Mouse (Mus musculus) neural tube, embryonic 10.5 days (tissue): Measurements from ENCODE around the gene Cdc42bpb.

ENCODE experiments used
- DNase-seq: peaks from one replicate; pipeline ENCODE4 v3.0.0-alpha.2; 2017; ENCODE audit warnings: low spot score; ENCODE audit errors: extremely low spot score

The Cdc42bpb gene

DNA sequence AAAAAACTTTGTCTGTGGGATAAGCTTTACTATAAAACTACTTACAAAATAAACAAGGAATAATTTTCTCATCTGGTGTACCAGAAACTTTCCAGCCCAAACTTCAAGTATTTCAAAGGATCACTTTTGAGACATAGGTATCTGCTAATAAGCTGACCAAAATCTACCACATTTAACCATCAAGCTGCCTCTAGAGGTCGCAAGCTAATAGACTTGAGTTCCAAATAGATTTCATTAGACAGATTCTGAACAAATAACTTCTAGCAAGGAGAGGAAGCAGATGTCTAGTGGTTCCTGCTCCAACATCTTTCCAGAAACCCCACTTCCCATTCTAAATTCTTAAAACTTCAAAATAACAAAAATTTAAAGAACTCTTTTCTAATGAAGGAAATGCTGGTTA lies 33.6 kb downstream of the Cdc42bpb start:
- no peak for DNase-seq

DNA sequence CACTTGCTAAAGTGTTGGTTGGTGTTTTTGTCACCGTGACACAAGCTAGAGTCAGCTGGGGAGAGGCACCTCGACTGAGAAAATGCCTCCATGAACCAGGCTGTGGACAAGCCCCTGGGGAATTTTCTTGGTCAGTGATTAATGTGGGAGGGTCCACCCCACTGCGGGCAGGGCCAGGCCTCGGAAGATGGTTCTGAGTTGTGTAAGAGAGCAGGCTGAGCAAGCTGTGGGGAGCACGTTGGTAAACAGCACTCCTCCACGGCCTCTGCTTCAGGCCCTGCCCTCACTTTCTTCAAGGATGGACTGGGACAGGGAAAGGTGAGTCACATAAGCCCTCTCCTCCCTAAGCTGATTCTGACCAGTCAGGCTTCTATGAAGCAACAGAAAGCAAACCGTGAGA lies 36.8 kb downstream of the Cdc42bpb start:
- no peak for DNase-seq

DNA sequence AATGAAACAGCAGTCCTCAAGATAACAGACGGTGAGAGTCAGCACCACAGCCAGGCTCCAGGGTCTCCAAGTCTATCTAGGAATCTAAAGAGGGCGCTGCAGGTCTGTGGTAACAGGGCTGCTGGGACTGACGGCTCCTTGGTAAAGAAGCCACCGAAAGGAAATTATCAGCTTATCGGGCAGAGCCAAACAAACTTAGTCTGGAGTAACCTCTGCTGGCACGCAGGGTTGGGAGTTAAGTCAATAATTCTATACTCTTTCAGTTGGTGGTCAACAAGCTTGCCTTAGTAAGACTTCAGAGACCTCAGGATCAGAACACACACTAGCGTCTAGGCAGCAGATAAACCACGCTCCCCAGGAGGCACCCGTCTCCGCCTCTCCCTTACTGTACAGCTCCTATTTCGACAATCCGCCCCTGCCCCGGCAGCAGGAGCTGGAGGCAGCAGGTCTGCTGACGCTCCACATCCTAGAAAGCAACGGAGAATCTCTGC lies 39.6 kb downstream of the Cdc42bpb start:
- DNase-seq, result no peak

DNA sequence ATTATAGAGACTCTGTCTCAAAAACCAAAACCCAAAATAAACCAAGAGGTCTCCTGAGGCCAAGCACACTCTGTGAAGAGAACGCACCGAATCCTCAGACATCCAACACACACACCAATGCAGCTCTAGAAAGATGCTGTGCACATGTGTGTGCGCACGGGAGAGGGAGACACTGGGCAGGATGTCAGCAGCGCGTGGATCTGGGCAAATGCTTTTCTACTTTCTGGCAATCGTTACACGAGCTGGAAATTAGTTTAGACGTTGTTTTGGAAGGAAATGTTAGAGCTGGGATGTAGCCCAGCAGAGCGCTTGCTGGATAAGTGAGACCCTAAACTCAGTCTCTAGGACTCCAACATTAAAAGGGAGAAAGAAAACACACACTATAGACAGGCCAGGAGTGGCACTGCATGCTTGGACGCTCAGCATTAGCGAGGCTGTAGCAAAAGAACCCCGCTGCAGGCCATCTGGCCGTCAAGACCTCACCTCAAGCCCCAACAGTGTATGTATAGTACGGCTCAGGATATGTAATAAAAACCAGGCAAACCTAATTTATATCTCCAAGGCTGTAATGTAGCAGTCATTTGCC lies 44.4 kb downstream of the Cdc42bpb start:
- no peak for DNase-seq

DNA sequence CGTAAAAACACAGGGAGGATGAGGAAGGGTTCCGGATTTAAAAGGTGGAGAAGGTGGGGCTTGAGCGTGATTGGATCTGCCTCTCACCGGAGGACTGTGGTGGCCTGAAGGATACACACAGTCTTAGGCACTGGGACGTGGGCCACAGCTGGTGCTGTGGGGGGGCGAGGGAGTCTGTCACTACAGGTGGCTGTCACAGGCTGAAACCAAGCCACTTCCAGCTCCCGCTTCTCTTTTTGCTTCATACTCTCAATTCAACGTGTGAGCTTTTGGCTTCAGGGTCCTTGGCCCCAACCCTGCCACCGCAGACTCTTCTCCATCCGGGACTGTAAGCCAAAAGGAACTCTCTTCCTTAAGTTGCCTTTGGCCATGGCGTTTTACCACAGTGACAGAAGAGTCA lies 45.1 kb downstream of the Cdc42bpb start:
- DNase-seq, result no peak

DNA sequence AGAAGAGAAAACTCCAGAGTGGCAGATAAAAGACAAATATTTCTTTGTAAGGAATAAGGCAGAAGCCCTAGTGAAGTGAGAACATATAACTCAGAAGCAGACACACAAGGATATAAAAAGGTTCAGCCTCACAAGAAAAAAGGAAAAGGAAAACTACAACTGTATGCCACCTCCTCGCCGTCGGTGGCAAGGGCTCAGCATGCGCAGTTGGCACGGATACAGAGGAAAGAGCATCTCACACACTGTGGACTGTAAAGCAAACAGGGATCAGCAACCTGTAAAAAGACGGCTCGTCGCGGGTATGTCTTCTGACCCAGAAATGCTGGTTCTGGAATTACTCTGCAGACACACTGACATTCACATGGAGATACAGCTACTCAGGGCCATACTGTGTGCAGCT lies 45.9 kb downstream of the Cdc42bpb start:
- no peak for DNase-seq

DNA sequence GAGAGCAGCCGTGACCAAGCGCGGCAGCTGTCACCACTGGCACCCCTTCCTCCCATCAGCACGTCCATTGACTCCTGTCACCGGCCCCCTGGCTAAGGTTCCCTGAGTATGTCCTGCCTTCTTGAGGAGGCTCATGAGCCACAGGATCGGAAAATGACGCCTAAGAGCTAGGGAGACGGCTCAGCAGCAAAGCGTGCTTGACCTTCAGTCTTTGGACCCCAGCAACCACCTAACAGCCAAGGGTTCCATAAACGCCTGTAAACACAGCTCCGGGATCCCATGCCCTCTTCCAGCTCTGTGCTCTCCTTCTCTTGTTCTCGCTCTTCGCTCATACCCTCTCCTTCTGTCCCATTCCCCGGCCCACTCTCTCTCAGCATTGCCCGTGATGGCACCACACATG lies 48.2 kb downstream of the Cdc42bpb start:
- no peak for DNase-seq

DNA sequence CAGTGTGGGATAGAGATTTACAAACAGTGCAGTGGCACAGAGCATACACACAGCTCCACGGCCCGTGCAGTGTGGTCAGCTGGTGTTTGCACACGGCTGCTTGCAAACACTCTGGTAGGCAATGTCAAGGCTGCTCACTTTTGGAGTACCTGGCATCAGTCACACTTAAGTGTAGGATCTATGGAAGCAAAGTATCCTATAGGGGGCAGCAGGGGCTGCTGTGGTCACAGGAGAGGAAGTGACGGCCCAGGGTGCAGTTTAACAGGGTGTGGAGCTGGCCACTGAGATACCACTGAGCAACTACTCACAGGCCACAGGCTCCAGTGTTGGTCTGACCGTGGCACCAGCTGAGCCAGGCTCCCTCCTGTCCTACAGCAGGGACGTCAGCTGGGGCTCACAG lies 49.2 kb downstream of the Cdc42bpb start:
- no peak for DNase-seq

DNA sequence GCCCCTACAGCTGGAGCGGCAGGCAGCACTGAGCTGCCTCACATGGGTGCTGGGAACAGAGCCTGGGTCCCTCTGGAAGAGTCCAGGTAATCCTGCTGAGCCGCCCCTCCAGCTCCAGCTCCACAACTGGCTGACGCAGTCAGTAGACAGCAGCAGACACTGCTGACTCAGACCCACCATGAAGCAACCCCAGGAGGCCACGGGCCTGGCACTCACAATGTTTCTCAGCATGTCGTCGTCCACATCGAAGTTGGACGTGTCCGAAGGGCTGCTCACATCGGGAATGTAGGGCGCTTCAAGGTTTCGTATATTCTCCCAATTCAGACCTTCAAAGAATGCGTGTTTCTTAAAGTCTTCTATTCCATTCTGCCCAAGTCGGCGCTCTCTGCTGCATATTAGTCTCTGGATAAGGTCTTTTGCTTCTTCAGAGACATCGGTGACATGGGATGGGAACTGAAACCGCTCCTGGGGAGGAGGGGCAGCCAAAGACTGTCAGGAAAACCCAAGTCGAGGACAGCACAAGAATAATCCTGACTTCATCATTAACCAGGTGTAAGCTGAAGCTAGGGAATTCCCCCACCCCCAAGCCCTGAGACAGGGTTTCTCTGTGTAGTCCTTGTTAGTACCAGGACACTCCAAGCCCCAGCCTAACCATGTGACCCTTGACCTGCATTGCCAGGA lies 51.6 kb downstream of the Cdc42bpb start:
- DNase-seq, result no peak

DNA sequence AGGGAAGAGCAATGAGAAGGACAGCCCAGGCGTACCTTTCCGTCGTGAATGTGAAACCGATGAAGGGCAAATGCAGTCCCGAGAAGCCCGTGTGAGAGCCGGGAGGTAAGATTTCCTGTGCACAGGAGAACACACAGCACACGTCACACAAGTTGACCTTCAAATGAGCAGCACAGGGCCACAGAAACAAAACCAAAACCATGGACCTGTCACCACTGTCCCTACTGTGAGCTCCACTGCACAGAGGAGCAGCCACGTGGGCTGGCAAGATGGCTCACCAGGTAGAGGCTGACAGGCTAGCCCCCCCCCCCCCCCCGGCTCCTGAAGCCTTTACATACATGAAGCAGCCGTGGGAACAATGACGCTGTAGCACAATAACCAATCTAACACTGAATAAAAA lies 52.6 kb downstream of the Cdc42bpb start:
- DNase-seq, result no peak

DNA sequence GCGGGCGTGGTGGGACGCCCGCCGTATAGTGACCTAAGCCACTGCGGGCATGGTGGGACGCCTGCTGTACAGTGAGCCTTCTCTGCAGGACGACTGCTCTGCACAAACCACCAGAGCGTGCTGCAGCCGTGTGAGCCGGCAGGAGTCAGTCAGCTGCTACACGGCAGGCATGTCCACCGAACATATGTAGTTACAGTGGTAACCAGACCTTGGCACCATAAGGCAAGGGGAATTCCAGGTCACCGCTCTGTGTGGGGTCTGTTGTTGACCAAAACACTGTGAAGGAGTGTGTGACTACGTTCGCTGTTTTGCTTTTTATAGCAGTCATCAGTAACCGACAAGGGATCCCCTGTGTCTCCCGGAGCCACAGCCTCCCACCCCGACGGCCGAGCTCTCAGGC lies 53.0 kb downstream of the Cdc42bpb start:
- DNase-seq, result no peak

DNA sequence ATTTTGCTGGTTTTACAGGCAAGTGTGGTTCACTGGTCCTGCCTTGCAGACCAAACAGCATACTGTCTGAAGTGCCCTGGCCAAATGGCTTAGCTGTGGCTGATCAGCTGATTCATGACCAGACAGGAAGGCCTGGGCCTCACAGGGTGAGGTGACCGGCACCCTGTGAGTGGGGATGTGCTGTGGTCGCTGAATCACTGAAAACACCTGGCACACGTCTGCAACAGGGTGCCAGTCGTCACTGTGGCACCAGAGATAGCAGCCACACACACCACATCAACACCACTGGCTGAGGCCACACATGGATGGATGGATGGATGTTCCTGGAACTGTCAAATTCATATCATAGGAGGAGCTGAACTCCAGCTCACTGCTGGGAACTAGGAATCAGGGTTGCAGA lies 54.1 kb downstream of the Cdc42bpb start:
- no peak for DNase-seq

DNA sequence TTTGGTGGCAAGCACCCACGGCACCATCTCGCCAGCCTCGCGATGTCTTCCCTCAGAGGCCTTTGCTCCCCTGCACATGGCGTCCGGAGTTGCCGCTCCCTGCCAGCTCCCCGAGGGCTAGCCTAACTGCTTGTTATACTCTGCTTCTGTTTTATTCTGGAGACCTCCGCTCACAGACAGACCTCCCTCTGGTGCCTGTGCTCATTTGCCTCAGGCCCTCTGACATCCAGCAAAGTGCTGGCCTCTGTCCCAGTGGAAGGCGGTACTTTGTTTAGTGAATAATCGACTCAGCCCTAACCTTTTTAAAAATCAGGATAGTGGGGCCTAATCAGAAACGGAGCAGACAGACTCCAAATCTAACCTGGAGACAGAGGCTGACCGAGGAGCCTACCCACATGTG lies 55.7 kb downstream of the Cdc42bpb start:
- DNase-seq, result no peak

DNA sequence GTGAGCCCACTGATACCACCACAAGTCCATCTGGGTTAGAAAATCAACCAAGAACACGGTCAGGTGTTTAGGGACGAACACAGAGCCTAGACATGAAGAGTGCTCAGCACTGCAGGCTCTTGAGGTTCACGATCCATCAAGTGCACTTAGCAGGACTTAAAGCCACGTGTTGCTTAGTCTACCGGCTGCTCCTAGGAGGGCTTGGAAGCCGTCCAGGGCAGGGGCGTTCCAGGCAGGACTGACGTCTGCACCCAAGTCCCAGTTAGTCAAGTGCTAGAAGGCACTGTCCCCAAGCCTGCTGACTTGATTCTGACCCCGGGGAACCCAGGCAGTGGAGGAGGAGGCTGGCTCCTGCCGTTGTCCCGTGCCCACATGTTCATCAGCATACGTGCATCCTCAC lies 57.0 kb downstream of the Cdc42bpb start:
- no peak for DNase-seq

DNA sequence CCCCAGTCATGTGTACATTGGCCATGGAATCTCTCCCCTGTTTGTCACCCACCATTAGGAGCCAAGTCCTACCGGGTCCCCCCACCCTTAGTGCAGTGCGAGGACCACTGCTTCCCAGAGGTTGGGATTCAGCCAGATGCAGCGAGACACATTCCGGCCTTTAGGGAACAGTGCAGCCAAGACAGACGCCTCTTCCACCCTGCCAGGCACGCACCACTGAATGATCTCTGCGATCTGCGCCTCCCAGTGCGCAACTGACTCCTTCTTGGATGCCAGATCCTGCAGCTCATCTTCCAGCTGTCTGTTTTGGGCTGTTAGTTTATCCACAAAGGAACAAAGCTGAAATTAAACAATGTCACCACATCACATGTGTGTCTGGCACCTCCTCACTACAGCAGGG lies 59.8 kb downstream of the Cdc42bpb start:
- DNase-seq, result no peak

DNA sequence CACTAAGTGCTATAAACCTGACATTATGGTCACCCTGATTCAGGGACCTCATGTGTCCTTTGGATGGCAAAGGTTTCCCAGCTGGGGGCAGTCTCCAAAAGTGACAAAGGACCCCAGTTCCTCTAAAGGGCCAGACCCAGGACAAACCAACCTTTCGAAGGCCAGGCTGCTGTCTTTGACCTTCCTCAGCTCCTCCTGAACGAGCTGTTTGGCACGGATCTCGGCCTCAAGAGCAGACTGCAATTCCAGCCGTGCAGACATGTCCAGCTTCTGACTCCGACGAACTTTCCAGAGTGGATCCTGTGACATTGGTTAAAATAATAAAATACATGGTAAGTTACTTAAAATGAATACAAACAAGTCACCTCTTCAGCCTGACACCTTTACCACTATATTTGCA lies 63.2 kb downstream of the Cdc42bpb start:
- no peak for DNase-seq

DNA sequence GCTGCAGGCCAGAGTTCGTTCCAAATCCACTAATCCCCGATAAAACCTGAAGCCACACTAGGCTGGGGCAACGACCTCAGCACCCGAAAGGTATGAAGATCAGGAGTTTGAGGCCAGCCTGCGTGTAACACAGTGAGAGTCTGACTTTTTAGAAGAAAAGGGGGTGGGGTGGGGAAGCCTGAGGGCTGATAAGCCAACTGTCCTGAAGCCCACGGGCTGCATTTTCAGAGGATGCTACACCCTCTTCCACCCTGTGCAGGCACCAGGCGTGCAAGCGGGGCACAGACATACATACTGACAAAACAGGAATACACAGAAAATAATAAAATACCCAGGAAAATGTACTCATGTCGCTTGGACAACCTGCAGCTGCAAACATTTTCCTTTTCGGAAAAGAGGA lies 65.7 kb downstream of the Cdc42bpb start:
- no peak for DNase-seq

DNA sequence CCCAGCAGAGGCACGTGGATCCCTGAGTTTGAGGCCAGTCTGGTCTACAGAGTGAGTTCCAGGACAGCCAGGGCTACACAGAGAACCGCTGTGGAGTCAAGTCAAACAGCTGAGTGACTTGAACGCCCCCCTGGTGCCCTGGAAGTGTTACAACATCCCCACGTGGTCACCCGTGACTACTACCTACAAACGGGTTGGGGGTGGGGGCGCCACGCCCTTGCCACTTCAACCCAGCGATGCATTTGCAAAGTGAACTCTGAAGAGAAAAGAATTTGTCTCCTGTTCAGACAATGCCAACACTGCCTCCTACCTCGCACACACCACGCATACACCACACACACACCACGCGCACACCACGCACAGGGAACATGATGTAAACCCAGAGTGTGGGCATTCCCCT lies 67.6 kb downstream of the Cdc42bpb start:
- DNase-seq, result no peak

DNA sequence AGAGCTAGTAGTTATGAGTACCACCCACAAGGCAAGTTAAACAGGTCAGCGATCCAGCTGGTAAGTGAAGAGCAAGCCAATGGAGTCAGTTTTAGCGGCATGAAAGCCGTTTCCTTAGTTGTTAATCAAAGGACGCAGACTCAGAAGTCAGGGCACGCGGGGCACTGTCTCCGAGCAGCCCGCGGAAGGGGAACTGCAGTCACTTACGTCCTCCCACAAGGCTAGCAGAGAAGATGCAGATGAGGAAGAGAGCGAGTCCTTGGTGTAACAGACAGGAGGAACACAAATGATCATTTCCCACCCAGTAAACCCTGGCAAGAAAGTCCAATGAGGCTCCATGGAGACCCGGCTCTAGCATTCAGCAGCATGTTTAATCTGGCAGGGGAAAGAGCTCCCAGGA lies 68.3 kb downstream of the Cdc42bpb start:
- no peak for DNase-seq

DNA sequence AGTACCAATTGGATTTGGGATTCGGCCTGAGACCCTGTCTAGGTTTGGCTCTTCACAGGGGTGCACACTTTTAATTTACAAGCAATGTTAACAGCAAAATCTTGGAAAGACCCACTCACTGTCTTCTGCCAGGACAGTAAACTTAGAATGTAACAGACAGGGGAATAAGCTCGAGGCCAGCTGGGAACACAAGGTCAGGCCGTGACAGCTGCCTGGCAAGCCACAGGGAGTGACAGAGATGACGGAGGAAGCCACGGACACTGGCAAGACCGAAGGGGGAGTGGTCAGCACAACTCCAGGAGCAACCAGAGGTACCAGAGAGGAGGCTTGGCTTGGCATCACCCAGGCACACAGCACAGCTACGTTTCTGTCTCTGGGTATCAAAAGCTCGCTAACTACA lies 70.7 kb downstream of the Cdc42bpb start:
- DNase-seq, result no peak

DNA sequence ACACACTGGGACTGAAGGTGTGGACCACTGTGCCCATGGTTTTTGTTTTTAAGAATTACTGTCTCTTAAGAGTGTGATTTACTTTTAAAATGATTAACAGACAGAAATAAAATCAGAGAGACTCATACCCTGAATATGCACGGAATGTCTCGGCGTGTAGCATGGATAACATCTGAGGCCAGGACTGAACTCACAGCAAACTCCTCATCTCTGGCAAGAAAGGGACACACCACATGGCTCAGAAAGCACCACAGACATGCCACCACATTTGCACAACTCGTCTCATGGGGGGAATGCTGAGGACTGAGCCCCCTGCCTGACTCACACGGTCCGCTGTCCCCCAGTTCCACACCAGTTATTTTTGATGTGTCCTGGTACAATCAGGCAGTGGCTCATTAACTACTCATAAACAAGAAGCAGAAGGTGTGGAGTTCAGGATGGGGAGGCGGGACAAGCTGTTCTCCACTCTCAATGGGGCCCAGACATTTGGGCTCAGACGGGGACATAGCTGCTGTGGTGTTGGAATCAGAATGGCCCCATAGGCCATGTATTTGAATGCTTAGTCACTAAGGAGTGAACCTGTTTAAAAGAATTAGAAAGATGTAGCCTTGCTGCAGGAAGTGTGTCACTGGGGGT lies 73.7 kb downstream of the Cdc42bpb start:
- no peak for DNase-seq

DNA sequence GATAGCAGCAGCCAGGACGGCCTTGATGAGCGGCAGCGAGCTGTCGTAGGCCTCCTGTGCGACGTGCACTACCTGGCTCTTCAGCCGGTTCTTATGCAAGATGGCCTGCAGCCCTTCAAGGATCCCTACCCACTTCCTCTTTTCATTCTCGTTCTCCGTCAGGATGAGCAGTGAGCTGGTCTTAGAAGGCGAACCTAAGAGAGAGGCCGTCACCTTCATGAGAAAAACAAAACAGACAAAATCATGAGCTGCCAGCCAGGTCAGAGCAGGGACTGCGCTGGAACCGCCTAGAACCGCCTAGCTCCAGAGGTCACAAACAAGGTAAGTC lies 75.5 kb downstream of the Cdc42bpb start:
- no peak for DNase-seq

DNA sequence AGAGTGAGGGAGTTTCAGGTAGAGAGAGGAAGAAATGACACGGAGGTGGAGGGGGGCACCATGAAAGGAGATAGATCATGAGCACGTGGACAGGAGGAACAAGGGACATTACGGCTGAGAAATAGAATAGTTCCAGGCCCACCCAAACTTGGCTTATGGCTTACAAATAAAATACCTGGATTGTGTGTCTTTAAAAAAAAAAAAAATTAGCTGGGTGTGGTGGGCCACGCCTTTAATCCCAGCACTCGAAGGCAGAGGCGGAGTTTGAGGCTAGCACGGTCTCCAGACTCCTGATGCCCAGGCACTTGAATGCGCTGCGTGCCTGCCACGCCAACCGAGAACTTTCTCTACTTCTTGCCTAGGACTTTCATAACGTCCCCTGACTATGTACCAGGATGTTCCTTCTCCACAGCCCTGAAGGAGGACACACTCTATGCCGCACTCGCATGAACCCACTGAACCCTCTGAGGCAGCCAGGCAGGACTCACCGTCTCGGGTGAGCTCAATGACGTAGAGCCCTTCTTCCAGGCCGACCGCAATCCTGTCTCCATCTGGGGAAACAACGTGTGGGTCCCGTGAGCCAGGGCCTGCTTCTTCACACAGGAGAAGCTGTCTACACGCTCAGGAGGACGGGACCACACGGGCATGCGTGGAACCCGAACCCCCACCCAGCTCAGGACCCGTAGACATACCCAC lies 76.0 kb downstream of the Cdc42bpb start:
- no peak for DNase-seq
